Mouse (Mus musculus): ENCODE data around the gene Olfr1170. TPM values are rescaled to one million over a fixed set of nuclear protein-coding genes. Genes with fewer than 3 reads are reported as not detected.

Olfr1170 gene
- not detected in 2 replicates for polyA plus RNA-seq (2012; rRNA removed)

DNA sequence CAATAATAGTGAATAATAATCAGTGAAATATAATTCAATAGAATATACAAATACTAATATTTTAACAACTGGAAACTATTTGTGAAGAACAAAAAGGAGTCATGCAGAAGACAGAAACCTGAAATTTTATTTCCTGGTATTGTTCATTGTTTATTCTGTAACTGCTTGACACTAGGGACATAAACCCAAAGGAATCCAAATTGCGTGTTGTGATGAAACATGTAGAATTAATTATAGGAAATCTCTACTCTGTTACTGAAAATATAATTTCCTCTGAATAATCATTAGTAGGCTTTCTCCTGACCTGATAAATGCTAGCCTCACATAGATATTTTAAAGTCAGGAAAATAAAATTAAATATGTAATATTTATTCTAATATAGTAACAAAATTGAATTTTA, at the start of gene Olfr1170:
TSS of gene Olfr1170 (minus strand) at position 101 of the 400 bp plus-strand sequence.
- Histone ChIP-seq H3K36me3 (ENCODE audit: control insufficient read depth, insufficient read depth, low read length) (no peaks in the 10 kb centered on the region), H3K4me1 (replicated peaks; ENCODE audit: control insufficient read depth, insufficient read depth, low read length) (no peaks in the 10 kb centered on the region), H3K27me3 (ENCODE audit: control insufficient read depth, insufficient read depth, low read length) (no peaks in the 10 kb centered on the region), H3K27ac (ENCODE audit: control insufficient read depth, insufficient read depth, low read length) (no peak within 1 kb of the TSS), H3K4me3 (ENCODE audit: control insufficient read depth, insufficient read depth, low read length) (no peak within 1 kb of the TSS)
- TF ChIP-seq CTCF (IDR thresholded peaks at IDR 0.05; ENCODE audit: borderline replicate concordance, control insufficient read depth, extremely low read depth, insufficient read depth, low read length, poor library complexity) (no peak), POLR2A (IDR thresholded peaks at IDR 0.05; ENCODE audit: control insufficient read depth, extremely low read depth, insufficient read depth, low read length, poor library complexity) (no peak)
- 93% methylated on average over 1 of the region's 1 CpGs for WGBS
- DNase-seq = no peak

DNA sequence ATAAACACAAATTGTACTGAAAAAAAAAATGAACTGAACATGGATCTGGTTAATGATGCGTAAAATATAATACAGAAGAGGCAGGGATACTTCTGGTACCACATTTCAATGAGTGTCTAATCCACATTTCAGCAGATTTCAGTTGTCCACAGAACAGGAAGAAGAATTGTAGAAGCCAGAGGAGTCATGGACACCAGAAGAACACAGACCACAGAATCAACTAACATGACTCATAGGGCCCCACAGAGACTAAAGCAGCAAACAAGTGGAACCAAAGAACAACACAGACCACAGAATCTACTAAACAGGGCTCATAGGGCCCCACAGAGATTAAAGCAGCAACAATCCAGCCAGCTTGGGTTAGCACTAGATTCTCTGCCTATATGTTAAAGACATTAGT, 7.3 kb downstream of the Olfr1170 start:
- no peaks in the 10 kb centered on the region for H3K4me1 ChIP-seq (replicated peaks; ENCODE audit: control insufficient read depth, insufficient read depth, low read length)
- no peaks in the 10 kb centered on the region for H3K27me3 ChIP-seq (ENCODE audit: control insufficient read depth, insufficient read depth, low read length)
- no peak for DNase-seq
- H3K27ac ChIP-seq (ENCODE audit: control insufficient read depth, insufficient read depth, low read length) = no peak overlapping the region
- no peak overlapping the region for H3K4me3 ChIP-seq (ENCODE audit: control insufficient read depth, insufficient read depth, low read length)
- no peaks in the 10 kb centered on the region for H3K36me3 ChIP-seq (ENCODE audit: control insufficient read depth, insufficient read depth, low read length)
- 88% methylated on average over 1 of the region's 1 CpGs for WGBS
- TF ChIP-seq CTCF (IDR thresholded peaks at IDR 0.05; ENCODE audit: borderline replicate concordance, control insufficient read depth, extremely low read depth, insufficient read depth, low read length, poor library complexity) = no peak
- no peak for TF ChIP-seq POLR2A (IDR thresholded peaks at IDR 0.05; ENCODE audit: control insufficient read depth, extremely low read depth, insufficient read depth, low read length, poor library complexity)

DNA sequence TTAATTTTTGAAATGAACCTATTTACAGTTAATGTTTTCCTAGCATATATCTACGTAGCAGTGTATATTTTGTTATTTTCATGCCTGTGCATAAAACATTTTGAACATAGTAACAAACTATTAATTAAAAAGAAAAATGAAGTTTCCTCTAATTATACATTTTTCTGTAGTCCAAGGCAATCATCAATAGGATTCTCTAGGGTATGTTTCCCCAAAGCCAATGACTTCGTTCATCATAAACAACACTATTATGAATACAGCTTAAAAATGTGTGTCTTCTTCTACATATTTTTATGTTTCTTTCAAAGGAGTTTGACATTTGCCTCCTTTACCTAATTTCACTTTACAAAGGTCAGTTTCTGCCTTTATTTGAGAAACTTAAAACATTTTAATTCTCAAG, 46.6 kb downstream of the Olfr1170 start, which contains the start of gene Olfr1168:
TSS of gene Olfr1168 (plus strand) at position 301 of the 400 bp plus-strand sequence.
- no peak for TF ChIP-seq POLR2A (IDR thresholded peaks at IDR 0.05; ENCODE audit: control insufficient read depth, extremely low read depth, insufficient read depth, low read length, poor library complexity)
- TF ChIP-seq CTCF (IDR thresholded peaks at IDR 0.05; ENCODE audit: borderline replicate concordance, control insufficient read depth, extremely low read depth, insufficient read depth, low read length, poor library complexity) = no peak
- no peak for DNase-seq
- WGBS = 79% methylated on average over 2 of the region's 2 CpGs
- Histone ChIP-seq H3K4me3 (ENCODE audit: control insufficient read depth, insufficient read depth, low read length) (no peak within 1 kb of the TSS), H3K27ac (ENCODE audit: control insufficient read depth, insufficient read depth, low read length) (no peak within 1 kb of the TSS), H3K27me3 (ENCODE audit: control insufficient read depth, insufficient read depth, low read length) (no peaks in the 10 kb centered on the region), H3K36me3 (ENCODE audit: control insufficient read depth, insufficient read depth, low read length) (no peaks in the 10 kb centered on the region), H3K4me1 (replicated peaks; ENCODE audit: control insufficient read depth, insufficient read depth, low read length) (no peaks in the 10 kb centered on the region)

Other genes starting within 250 kb of the Olfr1170 start
- gene Olfr1158, start 238.2 kb downstream of the Olfr1170 start, polyA plus RNA-seq (2012; rRNA removed) = not detected in 2 replicates
- gene Olfr1160, start 220.1 kb downstream of the Olfr1170 start, polyA plus RNA-seq (2012; rRNA removed) = not detected in 2 replicates
- gene Olfr1161, start 205.6 kb downstream of the Olfr1170 start, polyA plus RNA-seq (2012; rRNA removed) = not detected in 2 replicates
- not detected in 2 replicates for gene Olfr73, start 190.6 kb downstream of the Olfr1170 start, polyA plus RNA-seq (2012; rRNA removed)
- not detected in 2 replicates for gene Olfr1162, start 177.2 kb downstream of the Olfr1170 start, polyA plus RNA-seq (2012; rRNA removed)
- not detected in 2 replicates for gene Olfr1163, start 156.5 kb downstream of the Olfr1170 start, polyA plus RNA-seq (2012; rRNA removed)
- not detected in 2 replicates for gene Olfr1164, start 134.4 kb downstream of the Olfr1170 start, polyA plus RNA-seq (2012; rRNA removed)
- not detected in 2 replicates for gene Olfr1166, start 100.1 kb downstream of the Olfr1170 start, polyA plus RNA-seq (2012; rRNA removed)
- not detected in 2 replicates for gene Olfr1167, start 73.1 kb downstream of the Olfr1170 start, polyA plus RNA-seq (2012; rRNA removed)
- gene Olfr1168, start 46.5 kb downstream of the Olfr1170 start, polyA plus RNA-seq (2012; rRNA removed) = not detected in 2 replicates
- not detected in 2 replicates for gene Olfr1173, start 51.5 kb upstream of the Olfr1170 start, polyA plus RNA-seq (2012; rRNA removed)
- gene Olfr1174-ps, start 86.8 kb upstream of the Olfr1170 start, polyA plus RNA-seq (2012; rRNA removed) = 0.05 TPM in 1 of 2 replicates, not detected in the other
- gene Olfr1175-ps, start 98.9 kb upstream of the Olfr1170 start, polyA plus RNA-seq (2012; rRNA removed) = not detected in 2 replicates
- gene Olfr1176, start 108.4 kb upstream of the Olfr1170 start, polyA plus RNA-seq (2012; rRNA removed) = not detected in 2 replicates
- not detected in 2 replicates for gene Olfr1177-ps, start 118.2 kb upstream of the Olfr1170 start, polyA plus RNA-seq (2012; rRNA removed)
- not detected in 2 replicates for gene Olfr1178, start 158.7 kb upstream of the Olfr1170 start, polyA plus RNA-seq (2012; rRNA removed)
- gene Olfr1179, start 178.1 kb upstream of the Olfr1170 start, polyA plus RNA-seq (2012; rRNA removed) = not detected in 2 replicates
- not detected in 2 replicates for gene Olfr1180, start 190.8 kb upstream of the Olfr1170 start, polyA plus RNA-seq (2012; rRNA removed)
- not detected in 2 replicates for gene Olfr1181, start 197.8 kb upstream of the Olfr1170 start, polyA plus RNA-seq (2012; rRNA removed)
- gene Gm13757, start 220.8 kb upstream of the Olfr1170 start, polyA plus RNA-seq (2012; rRNA removed) = not detected in 2 replicates
- not detected in 2 replicates for gene Olfr1183, start 226.5 kb upstream of the Olfr1170 start, polyA plus RNA-seq (2012; rRNA removed)